In the genomic region with DNA sequence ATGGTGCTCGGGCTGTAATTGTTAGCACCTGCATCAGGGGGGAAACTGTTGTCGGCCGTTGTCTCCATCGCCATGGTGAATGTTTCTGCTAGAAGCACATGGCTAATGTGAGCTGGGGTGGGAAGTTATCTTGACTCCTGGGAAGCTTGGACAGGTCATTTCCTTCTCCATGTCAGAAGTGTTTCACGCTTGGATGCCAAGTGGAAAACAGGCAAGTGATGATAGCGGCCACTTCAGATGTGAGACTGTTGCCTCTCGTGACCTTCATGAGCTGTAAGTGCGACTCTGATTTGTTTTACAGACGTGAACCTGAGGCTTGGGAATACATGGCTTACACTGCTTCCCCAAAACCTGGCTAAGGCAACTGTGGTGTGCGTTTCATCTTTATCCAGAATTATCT, we compare ENCODE assay signal across 18 mouse cellular contexts. TPM values are rescaled to one million over a fixed set of nuclear protein-coding genes. Genes with fewer than 3 reads are reported as not detected.
DNase-seq lines count a peak whose midpoint lies in the region; ATAC-seq lines count a peak whose summit lies in the region.
"Had no signal": no experiment of that assay in that cellular context is flagged by ENCODE, and none has a peak within 500 bp of the region (broad histone marks: within the 10 kb centered on the region; RNA-seq: fewer than 3 reads in every experiment).

No protein-coding gene starts in this region.

- peak; percentile 77 for ATAC-seq in heart, embryonic 16.5 days (replicated peaks; ENCODE audit: extremely low read depth, insufficient read depth, low FRiP score)
- ATAC-seq: forebrain, embryonic 13.5 days; intestine, embryonic 16.5 days had no signal

- H3K27me3 ChIP-seq in heart, embryonic 16.5 days (ENCODE audit: control insufficient read depth, insufficient read depth, low read length) = peaks cover 40% of the 10 kb centered on the region
- H3K27me3 ChIP-seq: embryonic facial prominence, embryonic 12.5 days; forebrain, embryonic 13.5 days; hindbrain, embryonic 15.5 days had no signal

- no peak overlapping the region for H3K9ac ChIP-seq in heart, embryonic 16.5 days (ENCODE audit: low read length)
- H3K9ac ChIP-seq: embryonic facial prominence, embryonic 12.5 days; forebrain, embryonic 13.5 days; heart, embryonic 13.5 days; hindbrain, embryonic 15.5 days had no signal

- H3K27ac ChIP-seq in heart, embryonic 16.5 days (ENCODE audit: low read length) = no peak overlapping the region
- H3K27ac ChIP-seq: embryonic facial prominence, embryonic 12.5 days; forebrain, embryonic 13.5 days; heart, embryonic 13.5 days; hindbrain, embryonic 15.5 days had no signal

- peaks cover 29% of the 10 kb centered on the region for H3K36me3 ChIP-seq in heart, embryonic 16.5 days (ENCODE audit: control insufficient read depth, insufficient read depth)

- intact Hi-C loops in heart, postnatal 36 days (cut with DNase I) = no loop called here

- 36% methylated on average over 10 of the region's 10 CpGs for WGBS in heart, embryonic 16.5 days

- DNase-seq in heart, adult 11 months = peak; percentile 93
- no peak for DNase-seq in heart, postnatal 36 days
- DNase-seq in lung, postnatal 36 days = peak; percentile 50
- no peak for DNase-seq in lung, postnatal 10 days
- no peak for DNase-seq in adrenal gland, adult 18-20 months (ENCODE audit: low spot score in 2 of 2)
- DNase-seq in adrenal gland, adult 2 months = no peak
- DNase-seq in thymus, postnatal 4 days = no peak
- DNase-seq: adrenal gland, postnatal 25 days; cerebellum, adult 2 months; cerebellum, postnatal 14 days; embryo, embryonic 11 days; kidney, adult 2 months had no signal

- no peaks in the 10 kb centered on the region; the same call in 1 of the 2 replicates for H3K9me3 ChIP-seq in heart, embryonic 16.5 days (replicated peaks; ENCODE audit: control insufficient read depth, low read length)
- H3K9me3 ChIP-seq: embryonic facial prominence, embryonic 12.5 days; forebrain, embryonic 13.5 days; heart, embryonic 13.5 days; hindbrain, embryonic 15.5 days had no signal

- no peak overlapping the region for H3K4me2 ChIP-seq in heart, embryonic 16.5 days (ENCODE audit: low read depth, low read length)
- H3K4me2 ChIP-seq: embryonic facial prominence, embryonic 12.5 days; forebrain, embryonic 13.5 days; heart, embryonic 13.5 days; hindbrain, embryonic 15.5 days had no signal

- no peak overlapping the region for H3K4me3 ChIP-seq in heart, embryonic 16.5 days (ENCODE audit: low read length)
- H3K4me3 ChIP-seq: embryonic facial prominence, embryonic 12.5 days; forebrain, embryonic 13.5 days; heart, embryonic 13.5 days; hindbrain, embryonic 15.5 days had no signal

- peaks cover 7% of the 10 kb centered on the region; the same call in 1 of the 2 replicates for H3K4me1 ChIP-seq in heart, embryonic 16.5 days (ENCODE audit: control insufficient read depth, insufficient read depth, low read length)
- H3K4me1 ChIP-seq: embryonic facial prominence, embryonic 12.5 days; forebrain, embryonic 13.5 days; hindbrain, embryonic 15.5 days had no signal

RNA-seq across cellular contexts. Expression of gene Crcp, which starts 17.5 kb away (rescaled TPM):
- 10 to 100 TPM; 14.2 to 14.4 TPM for total RNA-seq in heart, postnatal 36 days (2021)
- polyA plus RNA-seq in heart, embryonic 16.5 days (2015; fragmentation: Nextera tagmentation; extraction: Ambion mirVana) = 24.4 and 26.2 TPM in 2 replicates
- total RNA-seq in adrenal gland, adult 18-20 months (2021) = 10 to 100 TPM; 26.0 to 40.2 TPM
- 10 to 100 TPM; 33.6 to 43.0 TPM for total RNA-seq in adrenal gland, adult 2 months (2021)
- 6.6 and 10.2 TPM in 2 replicates for polyA plus RNA-seq in adrenal gland, adult 2 months (2012; rRNA removed)

RNA-seq across cellular contexts. Expression of gene Asl, which starts 17.5 kb away (rescaled TPM):
- 1 to 10 TPM; 8.4 to 9.1 TPM for total RNA-seq in heart, postnatal 36 days (2021)
- polyA plus RNA-seq in heart, embryonic 16.5 days (2015; fragmentation: Nextera tagmentation; extraction: Ambion mirVana) = 20.8 and 23.0 TPM in 2 replicates
- 100 to 1,000 TPM in 1 of 2 experiments, 10 to 100 TPM in 1; 80.6 to 121 TPM for total RNA-seq in adrenal gland, adult 18-20 months (2021)
- total RNA-seq in adrenal gland, adult 2 months (2021) = 100 to 1,000 TPM in 1 of 2 experiments, 10 to 100 TPM in 1; 92.5 to 106 TPM
- polyA plus RNA-seq in adrenal gland, adult 2 months (2012; rRNA removed) = 74.2 and 115 TPM in 2 replicates

RNA-seq across cellular contexts. Expression of gene Tpst1, which starts 26.5 kb away (rescaled TPM):
- 10 to 100 TPM; 12.0 to 12.8 TPM for total RNA-seq in heart, postnatal 36 days (2021)
- polyA plus RNA-seq in heart, embryonic 16.5 days (2015; fragmentation: Nextera tagmentation; extraction: Ambion mirVana) = 26.5 and 27.6 TPM in 2 replicates
- total RNA-seq in adrenal gland, adult 18-20 months (2021) = 10 to 100 TPM; 27.2 to 28.8 TPM
- total RNA-seq in adrenal gland, adult 2 months (2021) = 10 to 100 TPM; 27.5 to 66.2 TPM
- polyA plus RNA-seq in adrenal gland, adult 2 months (2012; rRNA removed) = 39.5 and 42.4 TPM in 2 replicates

RNA-seq across cellular contexts. Expression of gene Gusb, which starts 43.7 kb away (rescaled TPM):
- total RNA-seq in heart, postnatal 36 days (2021) = 10 to 100 TPM; 13.3 to 15.6 TPM
- polyA plus RNA-seq in heart, embryonic 16.5 days (2015; fragmentation: Nextera tagmentation; extraction: Ambion mirVana) = 36.8 and 40.1 TPM in 2 replicates
- total RNA-seq in adrenal gland, adult 18-20 months (2021) = 10 to 100 TPM; 48.8 to 52.0 TPM
- total RNA-seq in adrenal gland, adult 2 months (2021) = 10 to 100 TPM; 42.6 to 57.1 TPM
- 35.4 and 41.9 TPM in 2 replicates for polyA plus RNA-seq in adrenal gland, adult 2 months (2012; rRNA removed)

Comparison
In these comparisons a context has a peak if more than half of its experiments do, and no peak if none do; other contexts are left out.
1. DNase-seq: peak in heart, adult 11 months (single experiment) and lung, postnatal 36 days (single experiment); none in heart, postnatal 36 days (0 of 2), lung, postnatal 10 days (single experiment), adrenal gland, adult 18-20 months (0 of 2), adrenal gland, adult 2 months (single experiment) and thymus, postnatal 4 days (single experiment).
2. RNA of gene Asl, which starts 17.5 kb away (total RNA-seq): 80.6 to 121 TPM in adrenal gland, adult 18-20 months and 92.5 to 106 TPM in adrenal gland, adult 2 months; 8.4 to 9.1 TPM in heart, postnatal 36 days; every median in the first group is over 4 times any median in the second.